Comparison of ENCODE assay signal across 20 mouse cellular contexts in the genomic region with DNA sequence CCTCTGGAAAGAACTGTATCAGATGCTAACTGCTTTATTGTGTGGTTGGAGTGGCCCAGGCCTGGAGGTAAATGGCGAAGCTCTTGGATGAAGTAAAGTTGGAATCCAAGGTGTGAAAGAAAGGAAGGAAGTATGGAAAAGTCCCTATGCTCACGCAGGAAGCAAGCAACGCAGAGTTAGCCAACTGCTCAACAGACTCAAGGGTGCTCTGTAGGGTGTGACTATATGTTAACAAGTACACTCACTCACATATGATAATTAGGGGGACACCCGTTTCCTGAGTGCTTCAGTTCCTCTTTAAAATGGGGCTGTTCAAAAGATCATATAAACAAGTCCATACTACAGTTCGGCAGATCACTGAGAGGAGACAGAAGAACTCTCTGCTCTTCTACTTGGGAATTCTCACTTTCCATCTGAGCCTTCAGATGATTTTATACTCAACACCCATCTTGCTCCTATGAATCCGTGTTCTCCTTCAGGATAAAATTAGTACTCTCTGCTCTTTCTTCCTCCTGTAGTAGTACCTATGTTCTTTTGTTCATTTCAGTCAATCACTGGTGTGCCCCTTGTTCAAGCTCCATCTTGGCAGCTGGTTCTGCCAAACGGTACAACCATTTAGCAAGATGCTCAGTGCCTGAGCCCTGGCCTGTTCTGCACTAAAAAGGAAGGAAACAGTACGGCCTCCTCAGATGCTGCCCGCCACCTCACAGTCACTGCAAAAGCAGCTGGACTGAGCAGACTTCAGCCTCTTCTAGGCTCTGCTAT. TPM values are rescaled to one million over a fixed set of nuclear protein-coding genes. Genes with fewer than 3 reads are reported as not detected.
A peak's percentile ranks its signal among the peaks of the same experiment; 100 is the strongest.
DNase-seq lines count a peak whose midpoint lies in the region; ATAC-seq and TF ChIP-seq lines count a peak whose summit lies in the region.
"Had no signal": no experiment of that assay in that cellular context is flagged by ENCODE, and none has a peak within 500 bp of the region (broad histone marks: within the 10 kb centered on the region; RNA-seq: fewer than 3 reads in every experiment).

No protein-coding gene starts in this region.

- H3K4me2 ChIP-seq in liver, postnatal 0 days (ENCODE audit: low read depth, low read length), result no peak overlapping the region
- no peak overlapping the region for H3K4me2 ChIP-seq in liver, embryonic 12.5 days
- H3K4me2 ChIP-seq in hindbrain, embryonic 12.5 days (replicated peaks), result no peak overlapping the region
- H3K4me2 ChIP-seq: heart, embryonic 12.5 days; limb, embryonic 15.5 days; lung, embryonic 15.5 days had no signal

- no peaks in the 10 kb centered on the region for H3K9me3 ChIP-seq in liver, postnatal 0 days (ENCODE audit: low read length)
- no peaks in the 10 kb centered on the region for H3K9me3 ChIP-seq in liver, embryonic 12.5 days (replicated peaks)
- no peaks in the 10 kb centered on the region for H3K9me3 ChIP-seq in hindbrain, embryonic 12.5 days (replicated peaks)
- H3K9me3 ChIP-seq: heart, embryonic 12.5 days; limb, embryonic 15.5 days; lung, embryonic 15.5 days had no signal

- DNase-seq in liver, postnatal 0 days, result no peak
- DNase-seq in CD4-positive, CD25-positive, alpha-beta regulatory T cell, adult 2 months (ENCODE audit: low read depth, low spot score), result peak; percentile 75
- DNase-seq in urinary bladder, adult 2 months (ENCODE audit: low spot score), result no peak
- DNase-seq in thymus, postnatal 10 days (ENCODE audit: low spot score in 2 of 2), result no peak
- DNase-seq: cerebellum, adult 8-10 months; embryo, embryonic 11 days; gastrocnemius, postnatal 14 days; heart, postnatal 36 days; thymus, adult 2 months had no signal

- no peak for TF ChIP-seq CTCF in liver, postnatal 0 days (IDR thresholded peaks at IDR 0.05; ENCODE audit: low read depth)
- TF ChIP-seq CTCF in bone marrow macrophage, adult 2 months (IDR thresholded peaks at IDR 0.05; ENCODE audit: low read depth, low read length), result no peak

- no peak for TF ChIP-seq POLR2A in bone marrow macrophage, adult 2 months (IDR thresholded peaks at IDR 0.05; ENCODE audit: borderline replicate concordance, low read depth, low read length)

- no peaks in the 10 kb centered on the region for H3K36me3 ChIP-seq in liver, postnatal 0 days (replicated peaks; ENCODE audit: insufficient read depth, low read length)
- H3K36me3 ChIP-seq in liver, embryonic 12.5 days, result no peaks in the 10 kb centered on the region
- H3K36me3 ChIP-seq in hindbrain, embryonic 12.5 days, result no peaks in the 10 kb centered on the region
- H3K36me3 ChIP-seq: heart, embryonic 12.5 days; limb, embryonic 15.5 days; lung, embryonic 15.5 days had no signal

- no peak for ATAC-seq in liver, postnatal 0 days
- ATAC-seq in liver, embryonic 12.5 days, result no peak
- peak; percentile 94 for ATAC-seq in monocyte, adult 5-6 weeks (replicated peaks; ENCODE audit: insufficient number of reproducible peaks, low FRiP score, low TSS enrichment, poor library complexity, severe bottlenecking)
- no peak for ATAC-seq in hindbrain, embryonic 12.5 days (ENCODE audit: low FRiP score)
- ATAC-seq: forebrain, postnatal 0 days; intestine, embryonic 16.5 days; Patski had no signal

- TF ChIP-seq EP300 in liver, postnatal 0 days (IDR thresholded peaks at IDR 0.05; ENCODE audit: low read depth), result no peak

- no peaks in the 10 kb centered on the region for H3K4me1 ChIP-seq in liver, postnatal 0 days (ENCODE audit: insufficient read depth)
- no peaks in the 10 kb centered on the region for H3K4me1 ChIP-seq in liver, embryonic 12.5 days
- H3K4me1 ChIP-seq in bone marrow macrophage, adult 2 months (ENCODE audit: control insufficient read depth, insufficient read depth, low read length), result peaks cover 16% of the 10 kb centered on the region
- H3K4me1 ChIP-seq in hindbrain, embryonic 12.5 days, result no peaks in the 10 kb centered on the region
- H3K4me1 ChIP-seq: heart, embryonic 12.5 days; lung, embryonic 15.5 days had no signal

- H3K27ac ChIP-seq in liver, postnatal 0 days (ENCODE audit: low read depth), result peak overlapping the region; percentile 49; the same call in 1 of the 2 replicates
- no peak overlapping the region for H3K27ac ChIP-seq in liver, embryonic 12.5 days
- H3K27ac ChIP-seq in bone marrow macrophage, adult 2 months (ENCODE audit: insufficient read depth, low read depth, low read length), result peak overlapping the region; percentile 9; the same call in 1 of the 2 replicates
- H3K27ac ChIP-seq in hindbrain, embryonic 12.5 days, result no peak overlapping the region
- H3K27ac ChIP-seq: kidney, postnatal 0 days; limb, embryonic 15.5 days; lung, embryonic 15.5 days had no signal

- 48% methylated on average over 9 of the region's 9 CpGs for WGBS in liver, postnatal 0 days (ENCODE audit: insufficient replicate concordance)
- 54% methylated on average over 9 of the region's 9 CpGs for WGBS in liver, embryonic 12.5 days (ENCODE audit: insufficient replicate concordance)
- 85% methylated on average over 9 of the region's 9 CpGs for WGBS in hindbrain, embryonic 12.5 days

- H3K9ac ChIP-seq in liver, postnatal 0 days (replicated peaks), result no peak overlapping the region
- H3K9ac ChIP-seq in liver, embryonic 12.5 days, result no peak overlapping the region
- no peak overlapping the region for H3K9ac ChIP-seq in hindbrain, embryonic 12.5 days
- H3K9ac ChIP-seq: forebrain, postnatal 0 days; heart, embryonic 12.5 days; limb, embryonic 15.5 days; lung, embryonic 15.5 days had no signal

- no peak overlapping the region for H3K4me3 ChIP-seq in liver, postnatal 0 days (ENCODE audit: low read depth, low read length)
- H3K4me3 ChIP-seq in liver, embryonic 12.5 days, result no peak overlapping the region
- H3K4me3 ChIP-seq in bone marrow macrophage, adult 2 months (ENCODE audit: insufficient read depth, low read length), result no peak overlapping the region
- no peak overlapping the region for H3K4me3 ChIP-seq in hindbrain, embryonic 12.5 days
- H3K4me3 ChIP-seq: heart, embryonic 12.5 days; limb, embryonic 15.5 days; lung, embryonic 15.5 days had no signal

- no peaks in the 10 kb centered on the region for H3K27me3 ChIP-seq in liver, postnatal 0 days (ENCODE audit: insufficient read depth, low read length)
- H3K27me3 ChIP-seq in liver, embryonic 12.5 days (replicated peaks), result no peaks in the 10 kb centered on the region
- H3K27me3 ChIP-seq in hindbrain, embryonic 12.5 days, result no peaks in the 10 kb centered on the region
- H3K27me3 ChIP-seq: heart, embryonic 12.5 days; limb, embryonic 15.5 days; lung, embryonic 15.5 days had no signal

RNA-seq across cellular contexts. Expression of gene Rasgrp1, which starts 14.1 kb away (rescaled TPM):
- 0.60 and 1.1 TPM in 2 replicates for polyA plus RNA-seq in liver, postnatal 0 days (2015; fragmentation: Nextera tagmentation; extraction: Ambion mirVana)
- polyA plus RNA-seq in liver, embryonic 12.5 days (2016; fragmentation: Nextera tagmentation; extraction: Ambion mirVana), result 0.20 and 0.37 TPM in 2 replicates
- polyA plus RNA-seq in bone marrow macrophage, adult 2 months (2012; ENCODE audit: insufficient read depth, insufficient read length, missing spikeins), result 0.16 and 0.35 TPM in 2 replicates
- 51.1 to 76.6 TPM (median 54.2 TPM) in 3 replicates for total RNA-seq in monocyte, adult 5-6 weeks (2017)
- polyA plus RNA-seq in urinary bladder, adult 2 months (2012; rRNA removed), result 1.2 and 1.3 TPM in 2 replicates
- 1.4 and 1.6 TPM in 2 replicates for polyA plus RNA-seq in hindbrain, embryonic 12.5 days (2016; fragmentation: Nextera tagmentation; extraction: Ambion mirVana)
- polyA plus RNA-seq: Patski had no signal

Comparison
In these comparisons a context has a peak if more than half of its experiments do, and no peak if none do; other contexts are left out.
1. H3K27ac ChIP-seq: peak in liver, postnatal 0 days (single experiment) and bone marrow macrophage, adult 2 months (single experiment); none in liver, embryonic 12.5 days (single experiment) and hindbrain, embryonic 12.5 days (single experiment).